Mouse (Mus musculus) stomach, embryonic 16.5 days (tissue): Measurements from ENCODE around the gene Ccl28. TPM values are rescaled to one million over a fixed set of nuclear protein-coding genes. Genes with fewer than 3 reads are reported as not detected.
"Not testable (repeated sequence)": the region's sequence is repeated elsewhere in the genome, so short reads cannot be mapped to it uniquely, and the experiment has no call there.

Source experiments
- ATAC-seq: fragments of 200-750 bp; cut with Nextera tagmentation; 2 replicates; pipeline ENCODE4 v1.8.0; 2017; ENCODE audit warnings: moderate number of reproducible peaks, moderate TSS enrichment; ENCODE audit not compliant: insufficient read depth, low FRiP score
- H3K27ac ChIP-seq: fragments of 300-500 bp; sonication (generic); 2 replicates; pipeline ENCODE4 v1.5.1; 2014; ENCODE audit warnings: low read length
- H3K27me3 ChIP-seq: fragments of 300-500 bp; sonication (generic); 2 replicates; pipeline ENCODE4 v1.6.1; 2014; ENCODE audit warnings: low read length, control low read depth, mixed read lengths; ENCODE audit not compliant: control insufficient read depth, insufficient read depth
- H3K36me3 ChIP-seq: fragments of 300-500 bp; sonication (generic); 2 replicates; pipeline ENCODE4 v1.6.1; 2014; ENCODE audit warnings: low read length; ENCODE audit not compliant: control insufficient read depth, insufficient read depth
- H3K4me1 ChIP-seq: fragments of 300-500 bp; sonication (generic); 2 replicates; pipeline ENCODE4 v1.6.1; 2014; ENCODE audit warnings: low read length, control low read depth, mixed read lengths; ENCODE audit not compliant: control insufficient read depth, insufficient read depth
- H3K4me2 ChIP-seq: fragments of 300-500 bp; sonication (generic); 2 replicates; pipeline ENCODE4 v1.6.1; 2014; ENCODE audit warnings: low read depth, low read length, mixed read lengths
- H3K4me3 ChIP-seq: fragments of 300-500 bp; sonication (generic); replicated peaks from 2 replicates; pipeline ENCODE4 v1.5.1; 2014; ENCODE audit warnings: mild to moderate bottlenecking, low read length
- H3K9ac ChIP-seq: fragments of 300-500 bp; sonication (generic); 2 replicates; pipeline ENCODE4 v1.6.1; 2014; ENCODE audit warnings: low read length
- H3K9me3 ChIP-seq: fragments of 300-500 bp; sonication (generic); replicated peaks from 2 replicates; pipeline ENCODE4 v1.6.1; 2016; ENCODE audit warnings: low read length, control low read depth; ENCODE audit not compliant: control insufficient read depth
- WGBS: fragments of 180-500 bp; shearing (Covaris S2); extraction: QIAGEN DNeasy Blood & Tissue Kit; methylation state at CpG from one replicate; pipeline ENCODE4 v1.1.7; 2014; 5-methylcytosine and 5-hydroxymethylcytosine counted together
- polyA plus RNA-seq: library from polyadenylated mRNA; unstranded; fragments of >200 nt; fragmentation: Nextera tagmentation; extraction: Ambion mirVana; gene quantifications from 2 replicates; pipeline ENCODE4 v1.2.1, GENCODE M21; 2015

Ccl28 gene
- 0.08 and 0.19 TPM in 2 replicates for polyA plus RNA-seq

DNA sequence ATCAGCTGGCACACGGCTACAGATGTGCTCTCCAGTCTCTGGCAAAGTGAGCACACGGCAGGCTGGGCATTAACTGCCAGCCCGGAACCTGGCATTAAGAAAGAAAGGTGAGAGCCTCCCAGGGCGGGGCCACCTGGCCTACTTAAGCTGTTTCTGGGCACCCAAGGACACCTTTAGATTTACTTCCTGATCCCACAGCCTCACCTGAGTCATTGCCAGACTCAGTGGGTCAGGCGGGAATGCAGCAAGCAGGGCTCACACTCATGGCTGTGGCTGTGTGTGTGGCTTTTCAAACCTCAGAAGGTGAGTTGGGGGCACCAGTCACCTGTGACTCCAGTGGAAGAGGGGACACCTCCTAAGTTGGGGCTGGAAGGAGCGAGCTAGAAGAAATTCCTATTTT is at the start of gene Ccl28:
TSS of gene Ccl28 (plus strand) at position 186 of the 400 bp plus-strand sequence.
- 73% methylated on average over 6 of the region's 6 CpGs for WGBS
- Histone ChIP-seq H3K4me1 (no peaks in the 10 kb centered on the region), H3K27ac (no peak within 1 kb of the TSS), H3K9me3 (no peaks in the 10 kb centered on the region), H3K4me3 (no peak within 1 kb of the TSS), H3K36me3 (no peaks in the 10 kb centered on the region), H3K9ac (no peak within 1 kb of the TSS), H3K4me2 (no peak within 1 kb of the TSS), H3K27me3 (no peaks in the 10 kb centered on the region)
- no peak for ATAC-seq

GRCm38 (mm10) chr13:119596321-119597211 is 27.1 kb upstream of the Ccl28 start:
- 75% methylated on average over 14 of the region's 16 CpGs for WGBS
- H3K36me3 ChIP-seq, H3K9ac ChIP-seq, H3K27ac ChIP-seq, H3K4me3 ChIP-seq, H3K4me1 ChIP-seq, H3K27me3 ChIP-seq, H3K4me2 ChIP-seq: not testable (repeated sequence)
- H3K9me3 ChIP-seq, result peaks cover 18% of the 10 kb centered on the region
- ATAC-seq, result peak; percentile 91

GRCm38 (mm10) chr13:119598466-119598865 is 25.2 kb upstream of the Ccl28 start:
- not testable (repeated sequence) for H3K9ac ChIP-seq, H3K27me3 ChIP-seq, H3K4me1 ChIP-seq, ATAC-seq, H3K4me2 ChIP-seq, H3K36me3 ChIP-seq, H3K4me3 ChIP-seq, H3K27ac ChIP-seq
- H3K9me3 ChIP-seq, result peaks cover 18% of the 10 kb centered on the region

DNA sequence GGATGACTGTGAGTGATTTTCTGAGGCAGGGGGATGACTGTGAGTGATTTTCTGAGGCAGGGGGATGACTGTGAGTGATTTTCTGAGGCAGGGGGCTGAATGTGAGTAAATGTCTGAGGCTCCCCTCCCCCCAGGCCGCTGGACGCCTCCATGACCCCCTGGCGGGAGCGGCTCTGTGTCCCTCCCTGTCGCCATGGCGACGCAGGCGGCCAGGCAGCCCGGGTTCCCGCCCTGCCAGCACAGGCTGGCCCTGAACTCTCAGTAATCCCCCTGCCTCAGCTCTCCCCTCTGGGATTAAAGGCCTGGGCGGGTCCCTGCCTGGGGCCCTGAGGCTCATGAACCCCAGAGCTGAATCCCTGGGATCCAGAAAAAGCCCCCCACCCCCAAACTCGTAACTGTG is 24.6 kb upstream of the Ccl28 start:
- not testable (repeated sequence) for H3K4me3 ChIP-seq, H3K36me3 ChIP-seq, H3K27ac ChIP-seq, H3K27me3 ChIP-seq, H3K4me2 ChIP-seq, ATAC-seq, H3K4me1 ChIP-seq, H3K9ac ChIP-seq
- peaks cover 18% of the 10 kb centered on the region for H3K9me3 ChIP-seq
- WGBS, result 91% methylated on average over 11 of the region's 12 CpGs

- not testable (repeated sequence) for ATAC-seq
- peaks cover 18% of the 10 kb centered on the region for H3K9me3 ChIP-seq
- WGBS, result 69% methylated on average over 2 of the region's 2 CpGs
Measured at GRCm38 (mm10) chr13:119599498-119599897, 24.1 kb upstream of the Ccl28 start.

GRCm38 (mm10) chr13:119600166-119600565 is 23.5 kb upstream of the Ccl28 start:
- not testable (repeated sequence) for H3K27me3 ChIP-seq, H3K36me3 ChIP-seq, H3K27ac ChIP-seq, H3K9ac ChIP-seq, H3K4me2 ChIP-seq, ATAC-seq, H3K4me3 ChIP-seq, H3K4me1 ChIP-seq
- H3K9me3 ChIP-seq, result peaks cover 18% of the 10 kb centered on the region

More at GRCm38 (mm10) chr13:119599498-119599897, 24.1 kb upstream of the Ccl28 start:
- not testable (repeated sequence) for H3K9ac ChIP-seq, H3K4me3 ChIP-seq, H3K27me3 ChIP-seq, H3K4me1 ChIP-seq, H3K36me3 ChIP-seq, H3K4me2 ChIP-seq, H3K27ac ChIP-seq

DNA sequence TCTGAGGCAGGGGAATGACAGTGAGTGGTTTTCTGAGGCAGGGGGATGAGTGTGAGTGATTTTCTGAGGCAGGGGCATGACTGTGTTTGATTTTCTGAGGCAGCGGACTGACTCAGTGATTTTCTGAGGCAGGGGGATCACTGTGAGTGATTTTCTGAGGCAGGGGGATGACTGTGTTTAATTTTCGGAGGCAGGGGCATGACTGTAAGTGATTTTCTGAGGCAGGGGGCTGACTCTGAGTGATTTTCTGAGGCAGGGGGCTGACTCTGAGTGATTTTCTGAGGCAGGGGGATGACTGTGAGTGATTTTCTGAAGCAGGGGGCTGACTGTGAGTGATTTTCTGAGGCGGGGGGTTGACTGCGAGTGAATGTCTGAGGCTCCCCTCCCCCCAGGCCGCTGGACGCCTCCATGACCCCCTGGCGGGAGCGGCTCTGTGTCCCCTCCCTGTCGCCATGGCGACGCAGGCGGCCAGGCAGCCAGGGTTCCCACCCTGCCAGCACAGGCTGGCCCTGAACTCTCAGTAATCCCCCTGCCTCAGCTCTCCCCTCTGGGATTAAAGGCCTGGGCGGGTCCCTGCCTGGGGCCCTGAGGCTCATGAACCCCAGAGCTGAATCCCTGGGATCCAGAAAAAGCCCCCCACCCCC is 20.8 kb upstream of the Ccl28 start:
- WGBS, result 46% methylated on average over 12 of the region's 13 CpGs
- not testable (repeated sequence) for H3K36me3 ChIP-seq, H3K9me3 ChIP-seq, H3K27me3 ChIP-seq, H3K27ac ChIP-seq, H3K4me2 ChIP-seq, H3K9ac ChIP-seq, H3K4me3 ChIP-seq, ATAC-seq, H3K4me1 ChIP-seq

- not testable (repeated sequence) for H3K4me3 ChIP-seq, H3K27me3 ChIP-seq, H3K9me3 ChIP-seq, H3K4me2 ChIP-seq, H3K9ac ChIP-seq, H3K27ac ChIP-seq, H3K36me3 ChIP-seq, H3K4me1 ChIP-seq
- peak; percentile 10; the same call in 1 of the 2 replicates for ATAC-seq
- WGBS, result 93% methylated on average over 6 of the region's 8 CpGs
Measured at GRCm38 (mm10) chr13:119603890-119604289, 19.7 kb upstream of the Ccl28 start.

GRCm38 (mm10) chr13:119604322-119604721 is 19.3 kb upstream of the Ccl28 start:
- H3K9ac ChIP-seq, H3K4me3 ChIP-seq, H3K4me2 ChIP-seq, H3K4me1 ChIP-seq, H3K27ac ChIP-seq, H3K27me3 ChIP-seq, ATAC-seq, H3K36me3 ChIP-seq, H3K9me3 ChIP-seq: not testable (repeated sequence)
- 90% methylated on average over 7 of the region's 9 CpGs for WGBS
